Mouse (Mus musculus): ENCODE results near the gene Cox19.

DNA sequence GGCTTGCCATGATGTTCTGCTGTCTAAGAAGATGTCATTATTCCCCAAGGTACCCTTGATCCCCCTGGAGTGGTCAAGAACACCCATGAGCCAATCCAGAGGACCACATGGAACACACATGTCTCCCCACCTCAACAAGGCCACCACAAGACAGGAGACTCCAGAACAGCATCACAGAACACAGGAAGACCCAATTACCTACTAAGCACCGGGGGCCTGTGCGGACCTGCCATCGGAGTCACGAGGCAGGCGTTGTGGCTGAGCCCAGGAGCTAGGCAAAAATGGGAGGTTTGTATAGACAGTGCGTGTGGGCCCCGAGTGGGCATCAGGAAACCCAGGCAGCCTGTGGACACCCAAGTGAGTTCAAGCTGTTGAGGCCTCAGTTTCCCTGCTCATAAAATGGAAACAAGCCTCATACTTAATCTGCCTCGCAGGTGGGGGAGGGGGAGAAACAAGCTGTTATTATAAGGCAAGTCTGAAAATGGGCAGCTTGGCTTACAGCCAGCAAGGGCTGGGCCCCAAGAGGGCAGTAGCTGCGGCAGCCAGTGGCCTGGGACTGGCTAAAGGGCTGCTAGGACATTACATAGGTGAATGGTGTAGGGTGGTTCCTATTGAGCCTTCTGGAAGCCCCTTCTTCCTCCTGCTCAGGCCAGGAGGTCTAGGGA lies 27.8 kb downstream of the Cox19 start:
- TF ChIP-seq POLR2A (IDR thresholded peaks at IDR 0.05; ENCODE audit: borderline replicate concordance, insufficient read depth, low read length) (no peak), CTCF (IDR thresholded peaks at IDR 0.05; ENCODE audit: borderline replicate concordance, insufficient read depth, low read depth, low read length) (no peak)
